Mouse (Mus musculus) spleen, adult 10 weeks (tissue): ENCODE results near the gene Tsen34. TPM values are rescaled to one million over a fixed set of nuclear protein-coding genes. Genes with fewer than 3 reads are reported as not detected.

Experiments used
- polyA plus RNA-seq: library from polyadenylated mRNA; stranded (reverse); fragments of 350-450 nt; fragmentation: Illumina TruSeq; extraction: RNeasy Lipid Tissue Mini Kit (QIAGEN cat#74804); gene quantifications from one replicate; pipeline ENCODE4 v1.2.3, GENCODE M21; 2015; ENCODE audit warnings: low replicate concordance; ENCODE audit not compliant: insufficient read depth

Tsen34 gene
- 8.9 TPM for polyA plus RNA-seq

GRCm38 (mm10) chr7:3692382-3692986 is at the start of gene Tsen34:
Gene Tsen34 (plus strand): TSS chr7:3692863.

GRCm38 (mm10) chr7:3644672-3645487 is 47.8 kb upstream of the Tsen34 start, which contains the start of gene Cnot3:
Gene Cnot3 (plus strand): TSS chr7:3645268.

DNA sequence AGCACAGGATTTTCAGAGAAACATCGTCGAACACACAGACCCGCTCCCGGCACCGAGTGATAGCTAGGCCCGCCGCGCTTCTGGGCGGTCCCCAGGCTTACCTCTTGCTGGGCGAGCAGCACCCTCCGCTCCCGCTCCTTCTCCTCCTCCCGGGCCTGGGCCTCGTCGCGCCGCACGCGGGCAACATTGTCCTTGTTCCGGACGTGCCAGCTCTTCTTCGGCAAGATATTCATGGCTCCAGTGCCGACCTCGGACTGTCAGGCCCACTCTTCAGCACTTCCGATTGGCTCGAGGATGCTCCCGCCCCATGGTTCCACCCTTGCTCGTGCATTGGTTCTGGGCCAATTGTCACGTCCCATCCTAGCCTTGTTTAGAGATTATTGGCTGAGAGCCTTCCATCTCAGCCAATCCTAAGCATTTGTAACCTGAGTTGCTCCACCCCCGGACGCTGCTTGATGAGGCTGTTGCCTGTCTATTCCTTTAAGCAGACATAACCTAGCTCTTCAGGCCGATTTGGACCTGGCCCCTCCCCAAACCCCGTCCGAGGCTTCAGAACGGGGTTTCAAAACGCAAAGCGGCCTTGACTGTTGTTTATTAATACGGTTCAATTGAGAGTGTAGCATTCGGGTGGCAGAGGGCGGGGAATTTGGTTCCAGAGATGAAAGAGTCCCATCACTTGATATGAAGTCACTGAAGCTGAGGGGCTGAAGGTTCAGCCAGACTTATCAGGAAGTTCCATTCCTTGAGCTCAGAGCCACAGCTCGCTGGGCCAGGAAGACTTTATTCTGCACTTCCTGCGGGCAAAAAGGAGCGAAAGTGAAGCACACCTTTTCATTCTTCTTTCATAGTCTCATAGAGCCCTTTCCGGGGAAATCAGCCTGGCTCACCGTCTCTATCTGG is 27.2 kb upstream of the Tsen34 start, which contains the start of gene Leng1:
Leng1 (minus strand) TSS at position 626 of the 900 bp plus-strand sequence.

GRCm38 (mm10) chr7:3677342-3677741 is 15.3 kb upstream of the Tsen34 start, which contains the start of gene Tmc4:
Gene Tmc4 (minus strand): TSS chr7:3677553.

DNA sequence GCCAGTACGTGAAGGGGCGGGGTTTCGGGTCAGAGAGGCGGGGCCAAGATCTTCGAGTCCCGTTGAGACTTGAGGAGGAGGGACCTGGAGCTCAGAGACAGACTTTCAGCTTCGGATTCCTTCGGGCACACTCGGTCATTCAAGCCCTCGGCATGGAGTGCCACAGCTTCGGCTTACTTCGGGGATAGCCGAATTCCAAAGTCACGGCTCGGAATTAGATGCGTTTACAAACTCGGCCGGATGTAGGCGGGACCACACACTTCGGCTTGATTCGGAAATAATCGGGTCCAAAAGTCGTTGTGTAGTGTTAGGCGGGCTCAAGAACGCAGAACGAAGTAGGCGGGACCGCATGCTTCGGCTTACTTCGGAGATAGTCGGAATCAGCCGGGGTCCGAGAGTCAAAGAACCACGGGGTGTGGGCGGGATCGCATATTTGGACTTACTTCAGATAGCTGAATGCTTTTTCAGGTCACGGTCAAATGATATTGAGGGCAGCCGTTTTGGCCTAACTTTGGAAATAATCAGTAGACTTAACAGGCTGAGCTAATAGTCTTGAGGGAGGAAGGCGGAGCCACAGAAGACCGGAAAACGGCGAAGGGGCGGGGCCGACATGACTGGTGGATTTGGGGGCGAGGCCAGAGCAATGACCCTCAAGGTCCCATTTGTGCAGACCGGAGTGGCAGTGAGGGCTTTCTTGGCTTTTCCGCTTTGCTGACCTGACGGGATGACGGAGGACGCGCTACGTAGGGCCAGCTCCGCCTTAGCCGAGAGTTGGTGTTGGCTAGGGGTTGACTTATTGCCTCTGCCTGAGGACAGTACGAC is 535 bp downstream of the Tsen34 start, which contains the start of gene Mboat7:
Mboat7 (minus strand) TSS at position 537 of the 822 bp plus-strand sequence.

DNA sequence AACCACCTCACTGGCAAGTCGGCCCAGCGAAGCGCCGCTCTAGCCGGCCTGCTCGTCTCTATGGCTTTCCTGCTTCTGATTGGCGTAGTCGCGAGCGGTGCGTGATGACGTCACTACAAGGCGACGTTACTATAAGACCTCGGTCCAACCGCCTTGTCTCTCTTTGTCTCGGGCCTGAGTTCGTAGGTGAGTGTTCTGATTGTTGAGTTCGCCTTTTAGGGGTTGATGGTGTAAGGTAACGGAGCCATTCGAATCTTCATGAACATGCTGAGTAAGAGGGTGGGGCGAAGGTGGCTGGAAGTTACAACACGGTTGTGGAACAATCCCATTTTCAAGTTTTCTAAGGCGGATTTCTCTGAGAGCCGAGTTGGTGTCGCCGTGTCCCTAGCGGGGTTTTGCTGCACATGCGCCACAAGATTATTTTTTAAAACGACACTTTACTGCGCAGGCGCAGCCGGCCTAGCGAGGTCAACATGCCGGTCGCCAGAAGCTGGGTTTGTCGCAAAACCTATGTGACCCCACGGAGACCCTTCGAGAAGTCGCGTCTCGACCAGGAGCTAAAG is 11.3 kb downstream of the Tsen34 start, which contains the start of gene Rps9:
Rps9 (plus strand) TSS at position 115 of the 563 bp plus-strand sequence.

GRCm38 (mm10) chr7:3720268-3720667 is 27.6 kb downstream of the Tsen34 start, which contains the start of gene Pirb:
Gene Pirb (minus strand): TSS chr7:3720391.

Other genes with a start within 250 kb of the Tsen34 start
- 1.7 TPM for gene Tarm1, start 190.2 kb upstream of the Tsen34 start, polyA plus RNA-seq
- not detected for gene Oscar, start 76.7 kb upstream of the Tsen34 start, polyA plus RNA-seq
- gene Ndufa3, start 75.5 kb upstream of the Tsen34 start, polyA plus RNA-seq: 196 TPM
- 14.9 TPM for gene Tfpt, start 62.9 kb upstream of the Tsen34 start, polyA plus RNA-seq
- 53.4 TPM for gene Prpf31, start 62.9 kb upstream of the Tsen34 start, polyA plus RNA-seq
- gene Cnot3, start 47.6 kb upstream of the Tsen34 start, polyA plus RNA-seq: 58.3 TPM
- 7.1 TPM for gene Leng1, start 27.0 kb upstream of the Tsen34 start, polyA plus RNA-seq
- 16.0 TPM for gene Tmc4, start 15.3 kb upstream of the Tsen34 start, polyA plus RNA-seq
- 44.1 TPM for gene Mboat7, start 660 bp downstream of the Tsen34 start, polyA plus RNA-seq
- gene Rps9, start 11.1 kb downstream of the Tsen34 start, polyA plus RNA-seq: 949 TPM
- gene Pirb, start 27.5 kb downstream of the Tsen34 start, polyA plus RNA-seq: 136 TPM
- gene Gm15448, start 132.8 kb downstream of the Tsen34 start, polyA plus RNA-seq: 8.1 TPM
- gene Pira2, start 152.2 kb downstream of the Tsen34 start, polyA plus RNA-seq: 51.2 TPM
- gene Gm14548, start 205.3 kb downstream of the Tsen34 start, polyA plus RNA-seq: 9.4 TPM
- 14.6 TPM for gene Lilra6, start 222.6 kb downstream of the Tsen34 start, polyA plus RNA-seq